Mouse (Mus musculus) activated CD4-positive, CD25-positive, alpha-beta regulatory T cell (primary cell): ENCODE measurements around the gene Ugt2b34. TPM values are rescaled to one million over a fixed set of nuclear protein-coding genes. Genes with fewer than 3 reads are reported as not detected.

ENCODE experiments used
- polyA plus RNA-seq, 2 experiments: library from polyadenylated mRNA; unstranded; fragments of 100-300 nt; shearing (Covaris generic); gene quantifications; one replicate each; pipeline ENCODE4 v1.2.1; 2017

The Ugt2b34 gene
- polyA plus RNA-seq = not detected

GRCm38 (mm10) chr5:86906758-86907157 is at the start of gene Ugt2b34:
Gene Ugt2b34, minus strand, starts transcription at chr5:86906937.

GRCm38 (mm10) chr5:86926426-86926825 is 19.7 kb upstream of the Ugt2b34 start, which contains the start of gene Ugt2b1:
Gene Ugt2b1, minus strand, starts transcription at chr5:86926530.

Other genes with a start within 250 kb of the Ugt2b34 start
- not detected for gene Tmprss11b, start 230.6 kb downstream of the Ugt2b34 start, polyA plus RNA-seq
- under 1 TPM in 1 of 2 experiments, not detected in 1; 0.18 TPM for gene Tmprss11e, start 161.1 kb downstream of the Ugt2b34 start, polyA plus RNA-seq
- gene Ythdc1, start 102.7 kb downstream of the Ugt2b34 start, polyA plus RNA-seq = 10 to 100 TPM; 65.1 to 75.7 TPM
- under 1 TPM; 0.14 to 0.15 TPM for gene Ugt2b1, start 19.6 kb upstream of the Ugt2b34 start, polyA plus RNA-seq
- not detected for gene Ugt2b35, start 93.9 kb upstream of the Ugt2b34 start, polyA plus RNA-seq
- gene Ugt2b36, start 185.6 kb upstream of the Ugt2b34 start, polyA plus RNA-seq = under 1 TPM in 1 of 2 experiments, not detected in 1; 0.29 TPM
- gene Ugt2b5, start 233.4 kb upstream of the Ugt2b34 start, polyA plus RNA-seq = not detected